Mouse (Mus musculus): Measurements from ENCODE around the gene Cox10.

DNA sequence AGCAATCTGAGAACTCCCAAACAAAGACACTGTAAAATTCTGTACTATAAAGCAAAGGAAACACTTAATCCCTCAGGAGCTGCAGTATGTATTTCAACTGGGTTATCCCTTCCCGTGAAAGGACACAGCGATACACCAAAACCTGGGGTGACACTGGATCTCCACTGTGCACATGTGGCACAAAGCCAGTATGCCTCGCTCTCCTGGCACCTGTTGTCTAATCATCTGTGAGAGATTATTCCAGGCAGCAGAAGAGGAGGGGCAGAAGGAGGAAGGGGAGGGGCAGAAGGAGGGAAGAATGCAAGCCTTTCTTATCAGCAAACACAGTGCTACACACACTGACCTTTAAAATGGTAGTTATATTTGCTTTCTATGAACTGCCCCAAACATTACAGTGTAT lies 75.8 kb downstream of the Cox10 start:
- TF ChIP-seq CTCF (IDR thresholded peaks at IDR 0.05) (no peak), EP300 (IDR thresholded peaks at IDR 0.05) (no peak)
